Mouse (Mus musculus) neural tube, embryonic 15.5 days (tissue): ENCODE measurements at regions not wholly inside any gene's neighbourhood (a gene's known extent, or its start where the extent isn't known, plus 50 kb on each side); places are given as distances from the start of the nearest gene placed in this dataset.

ENCODE experiments used
- ATAC-seq: fragments of 200-750 bp; cut with Nextera tagmentation; 2 replicates; pipeline ENCODE4 v1.8.0; 2017; ENCODE audit warnings: mild to moderate bottlenecking, moderate TSS enrichment, moderate library complexity; ENCODE audit not compliant: low FRiP score
- H3K27ac ChIP-seq: fragments of 300-500 bp; sonication (generic); replicated peaks from 2 replicates; pipeline ENCODE4 v1.5.1; 2015; ENCODE audit warnings: mild to moderate bottlenecking, inconsistent platforms
- H3K27me3 ChIP-seq: fragments of 300-500 bp; sonication (generic); replicated peaks from 2 replicates; pipeline ENCODE4 v1.6.1; 2015; ENCODE audit warnings: inconsistent platforms
- H3K36me3 ChIP-seq: fragments of 300-500 bp; sonication (generic); 2 replicates; pipeline ENCODE4 v1.6.1; 2015; ENCODE audit warnings: inconsistent platforms
- H3K4me1 ChIP-seq: fragments of 300-500 bp; sonication (generic); 2 replicates; pipeline ENCODE4 v1.6.1; 2015; ENCODE audit warnings: inconsistent platforms
- H3K4me2 ChIP-seq: fragments of 300-500 bp; sonication (generic); 2 replicates; pipeline ENCODE4 v1.6.1; 2015; ENCODE audit warnings: inconsistent platforms, mild to moderate bottlenecking, moderate library complexity
- H3K4me3 ChIP-seq: fragments of 300-500 bp; sonication (generic); replicated peaks from 2 replicates; pipeline ENCODE4 v1.5.1; 2015; ENCODE audit warnings: mild to moderate bottlenecking, inconsistent platforms
- H3K9ac ChIP-seq: fragments of 300-500 bp; sonication (generic); replicated peaks from 2 replicates; pipeline ENCODE4 v1.6.1; 2015; ENCODE audit warnings: mild to moderate bottlenecking, inconsistent platforms
- H3K9me3 ChIP-seq: fragments of 300-500 bp; sonication (generic); replicated peaks from 2 replicates; pipeline ENCODE4 v1.6.1; 2016; ENCODE audit warnings: inconsistent platforms
- WGBS: fragments of 180-500 bp; shearing (Covaris S2); methylation state at CpG from one replicate; pipeline ENCODE4 v1.1.7; 2015; ENCODE audit warnings: mixed read lengths; 5-methylcytosine and 5-hydroxymethylcytosine counted together

- WGBS = 88% methylated on average over 3 of the region's 3 CpGs
- no peak for ATAC-seq
- H3K9ac ChIP-seq = no peak overlapping the region
Measured at GRCm38 (mm10) chr14:106387671-106388070, 281.7 kb downstream of the Trim52 start.

GRCm38 (mm10) chr14:106390546-106390945, 284.5 kb downstream of the Trim52 start:
- Histone ChIP-seq H3K4me3 (no peak overlapping the region), H3K27ac (no peak overlapping the region)
- no peak for ATAC-seq

More at GRCm38 (mm10) chr14:106387671-106388070, 281.7 kb downstream of the Trim52 start:
- no peaks in the 10 kb centered on the region for H3K4me1 ChIP-seq
- H3K9me3 ChIP-seq = no peaks in the 10 kb centered on the region
- H3K27ac ChIP-seq = no peak overlapping the region
- no peaks in the 10 kb centered on the region for H3K36me3 ChIP-seq
- no peaks in the 10 kb centered on the region for H3K27me3 ChIP-seq
- H3K4me2 ChIP-seq = no peak overlapping the region
- H3K4me3 ChIP-seq = no peak overlapping the region

GRCm38 (mm10) chr14:106393978-106394377, 288.0 kb downstream of the Trim52 start:
- no peaks in the 10 kb centered on the region for H3K36me3 ChIP-seq
- no peak overlapping the region for H3K4me3 ChIP-seq
- H3K4me1 ChIP-seq = no peaks in the 10 kb centered on the region
- no peak overlapping the region for H3K27ac ChIP-seq
- H3K9ac ChIP-seq = no peak overlapping the region
- no peak overlapping the region for H3K4me2 ChIP-seq
- no peak for ATAC-seq
- 83% methylated on average over 4 of the region's 4 CpGs for WGBS
- no peaks in the 10 kb centered on the region for H3K27me3 ChIP-seq
- no peaks in the 10 kb centered on the region for H3K9me3 ChIP-seq

More at GRCm38 (mm10) chr14:106390546-106390945, 284.5 kb downstream of the Trim52 start:
- WGBS = 88% methylated on average over 9 of the region's 9 CpGs
- no peaks in the 10 kb centered on the region for H3K4me1 ChIP-seq
- no peaks in the 10 kb centered on the region for H3K9me3 ChIP-seq
- no peaks in the 10 kb centered on the region for H3K27me3 ChIP-seq
- H3K4me2 ChIP-seq = no peak overlapping the region
- no peak overlapping the region for H3K9ac ChIP-seq
- H3K36me3 ChIP-seq = no peaks in the 10 kb centered on the region

GRCm38 (mm10) chr14:106412917-106413558, 307.0 kb downstream of the Trim52 start:
- WGBS = 85% methylated on average over 2 of the region's 2 CpGs

GRCm38 (mm10) chr14:106424714-106425113, 318.7 kb downstream of the Trim52 start:
- Histone ChIP-seq H3K4me3 (no peak overlapping the region), H3K27me3 (no peaks in the 10 kb centered on the region), H3K27ac (no peak overlapping the region), H3K4me1 (peaks cover 2% of the 10 kb centered on the region; the same call in 1 of the 2 replicates), H3K9me3 (no peaks in the 10 kb centered on the region), H3K4me2 (no peak overlapping the region), H3K9ac (no peak overlapping the region), H3K36me3 (no peaks in the 10 kb centered on the region)
- ATAC-seq = no peak
- 64% methylated on average over 4 of the region's 4 CpGs for WGBS

More at GRCm38 (mm10) chr14:106412917-106413558, 307.0 kb downstream of the Trim52 start:
- ATAC-seq = no peak
- H3K4me1 ChIP-seq = no peaks in the 10 kb centered on the region
- H3K27ac ChIP-seq = no peak overlapping the region
- H3K9me3 ChIP-seq = no peaks in the 10 kb centered on the region
- H3K4me3 ChIP-seq = no peak overlapping the region
- no peak overlapping the region for H3K9ac ChIP-seq
- no peaks in the 10 kb centered on the region for H3K36me3 ChIP-seq
- H3K27me3 ChIP-seq = no peaks in the 10 kb centered on the region
- H3K4me2 ChIP-seq = no peak overlapping the region

GRCm38 (mm10) chr14:106428594-106428993, 322.6 kb downstream of the Trim52 start:
- H3K4me2 ChIP-seq = no peak overlapping the region
- H3K9me3 ChIP-seq = no peaks in the 10 kb centered on the region
- peaks cover 2% of the 10 kb centered on the region; the same call in 1 of the 2 replicates for H3K4me1 ChIP-seq
- no peak overlapping the region for H3K4me3 ChIP-seq
- H3K36me3 ChIP-seq = no peaks in the 10 kb centered on the region
- no peaks in the 10 kb centered on the region for H3K27me3 ChIP-seq
- 50% methylated on average over 2 of the region's 2 CpGs for WGBS
- no peak overlapping the region for H3K9ac ChIP-seq
- ATAC-seq = no peak
- H3K27ac ChIP-seq = no peak overlapping the region

- 15% methylated on average over 5 of the region's 5 CpGs for WGBS
- Histone ChIP-seq H3K9ac (no peak overlapping the region), H3K4me2 (no peak overlapping the region), H3K4me1 (no peaks in the 10 kb centered on the region), H3K4me3 (no peak overlapping the region), H3K9me3 (no peaks in the 10 kb centered on the region), H3K27me3 (no peaks in the 10 kb centered on the region), H3K27ac (no peak overlapping the region), H3K36me3 (no peaks in the 10 kb centered on the region)
- ATAC-seq = no peak; the same call in 1 of the 2 replicates
Measured at GRCm38 (mm10) chr14:106439282-106439681, 333.3 kb downstream of the Trim52 start.

- Histone ChIP-seq H3K4me2 (no peak overlapping the region), H3K27ac (no peak overlapping the region), H3K27me3 (no peaks in the 10 kb centered on the region), H3K9me3 (no peaks in the 10 kb centered on the region), H3K4me1 (no peaks in the 10 kb centered on the region), H3K36me3 (no peaks in the 10 kb centered on the region), H3K9ac (no peak overlapping the region), H3K4me3 (no peak overlapping the region)
- WGBS = 93% methylated on average over 7 of the region's 7 CpGs
- ATAC-seq = no peak
Measured at GRCm38 (mm10) chr14:106489074-106489473, 383.1 kb downstream of the Trim52 start.

GRCm38 (mm10) chr14:106491389-106491788, 385.4 kb downstream of the Trim52 start:
- no peak overlapping the region for H3K4me3 ChIP-seq
- H3K9me3 ChIP-seq = no peaks in the 10 kb centered on the region
- no peaks in the 10 kb centered on the region for H3K36me3 ChIP-seq
- WGBS = 76% methylated on average over 4 of the region's 4 CpGs
- no peak overlapping the region for H3K9ac ChIP-seq
- no peak for ATAC-seq
- H3K27ac ChIP-seq = no peak overlapping the region
- H3K4me2 ChIP-seq = no peak overlapping the region
- H3K4me1 ChIP-seq = no peaks in the 10 kb centered on the region
- H3K27me3 ChIP-seq = no peaks in the 10 kb centered on the region

GRCm38 (mm10) chr14:106500344-106501135, 394.5 kb downstream of the Trim52 start:
- Histone ChIP-seq H3K4me1 (no peaks in the 10 kb centered on the region), H3K36me3 (no peaks in the 10 kb centered on the region), H3K27me3 (no peaks in the 10 kb centered on the region), H3K4me3 (no peak overlapping the region), H3K9ac (no peak overlapping the region), H3K4me2 (no peak overlapping the region), H3K27ac (no peak overlapping the region), H3K9me3 (no peaks in the 10 kb centered on the region)
- peak; percentile 50; the same call in 1 of the 2 replicates for ATAC-seq
- WGBS = 48% methylated on average over 19 of the region's 19 CpGs

- Histone ChIP-seq H3K27me3 (no peaks in the 10 kb centered on the region), H3K4me1 (no peaks in the 10 kb centered on the region), H3K27ac (no peak overlapping the region), H3K4me2 (no peak overlapping the region), H3K4me3 (no peak overlapping the region), H3K9ac (no peak overlapping the region), H3K36me3 (no peaks in the 10 kb centered on the region), H3K9me3 (no peaks in the 10 kb centered on the region)
- ATAC-seq = no peak
- WGBS = 75% methylated on average over 4 of the region's 4 CpGs
Measured at GRCm38 (mm10) chr14:106506921-106507320, 400.9 kb downstream of the Trim52 start.
